Mouse (Mus musculus) heart, postnatal 4 days (tissue): ENCODE measurements around the gene Dync1i1. TPM values are rescaled to one million over a fixed set of nuclear protein-coding genes. Genes with fewer than 3 reads are reported as not detected.

Experiments used
- DNase-seq: peaks from one replicate; pipeline ENCODE4 v3.0.0; 2021
- total RNA-seq, 2 experiments: library from RNA; stranded (reverse); gene quantifications; 2 replicates each; pipeline ENCODE4 v1.2.3; 2021

Dync1i1 gene
- total RNA-seq, 2 experiments from 2014 or later, result 1.1 to 1.3 TPM

DNA sequence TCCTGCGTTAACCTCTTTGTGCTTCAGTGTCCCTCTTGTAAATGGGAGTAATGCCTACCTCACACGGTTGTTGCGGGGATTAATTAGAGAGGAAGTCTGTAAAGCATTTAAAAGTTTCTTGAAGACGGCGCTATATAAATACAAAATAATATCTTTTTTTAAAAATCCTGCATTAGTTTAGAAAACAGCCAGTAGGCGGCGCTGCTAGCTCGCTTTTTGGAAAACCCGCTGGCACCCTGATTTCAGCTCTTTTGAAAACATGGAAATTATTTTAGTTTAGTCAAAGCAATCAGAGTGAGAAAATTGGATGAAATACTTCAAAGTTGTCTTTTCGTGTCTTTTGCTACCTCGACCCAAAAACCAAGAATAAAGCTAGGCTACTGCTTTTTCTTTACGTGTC lies 132.9 kb downstream of the Dync1i1 start:
- peak; percentile 60 for DNase-seq

DNA sequence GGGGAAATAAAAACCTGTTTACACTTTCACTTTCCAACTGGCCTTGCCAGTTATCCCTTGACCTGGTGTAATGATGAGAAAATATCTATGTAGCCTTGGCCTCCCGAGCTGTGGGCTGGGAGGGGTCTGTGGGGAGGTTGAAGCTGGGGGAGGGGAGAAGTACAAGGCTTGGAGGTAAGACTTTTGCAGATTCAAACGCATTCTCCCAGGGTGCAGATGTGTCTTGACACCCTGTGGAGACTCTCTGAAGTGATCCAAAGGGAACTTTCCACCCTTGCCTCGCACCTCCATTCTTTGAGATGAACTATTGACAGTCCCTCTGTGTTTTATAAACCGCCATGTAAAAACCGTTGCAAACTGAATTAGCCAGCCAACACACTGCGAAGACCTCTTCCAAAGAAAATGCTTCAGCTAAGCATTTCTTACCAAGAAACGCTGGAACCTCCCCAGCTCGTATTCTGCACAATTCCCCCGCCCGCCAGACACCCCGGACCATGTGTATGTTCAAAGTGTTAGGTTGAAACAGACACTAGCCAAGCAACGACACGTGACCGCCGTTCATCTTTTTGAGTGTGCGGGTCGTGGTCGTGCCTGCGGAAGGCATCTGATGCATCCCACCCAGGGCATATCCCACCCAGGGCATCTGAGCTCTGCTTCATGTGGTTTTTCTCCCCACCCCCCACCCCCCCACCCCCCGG lies 133.6 kb downstream of the Dync1i1 start:
- DNase-seq, result no peak

DNA sequence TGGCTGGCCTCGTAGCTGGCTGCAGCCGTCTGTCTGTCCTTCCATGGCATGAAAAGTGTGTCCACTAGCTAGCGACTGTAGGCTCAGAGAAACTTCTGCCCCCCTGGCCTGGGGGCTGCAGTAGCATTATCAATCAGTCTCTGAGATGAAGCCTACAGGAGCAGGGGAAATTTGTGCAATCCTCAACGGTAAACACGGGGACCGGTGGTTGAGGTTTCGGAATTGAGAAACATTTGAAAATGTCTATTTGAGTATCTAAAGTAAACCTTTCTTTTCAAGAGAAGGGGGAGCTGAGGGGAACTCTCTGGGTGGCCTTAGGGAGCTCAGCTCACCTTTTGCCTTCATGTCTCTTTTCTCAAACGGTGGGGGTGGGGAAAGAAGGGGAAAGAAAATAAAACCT lies 134.2 kb downstream of the Dync1i1 start:
- no peak for DNase-seq

DNA sequence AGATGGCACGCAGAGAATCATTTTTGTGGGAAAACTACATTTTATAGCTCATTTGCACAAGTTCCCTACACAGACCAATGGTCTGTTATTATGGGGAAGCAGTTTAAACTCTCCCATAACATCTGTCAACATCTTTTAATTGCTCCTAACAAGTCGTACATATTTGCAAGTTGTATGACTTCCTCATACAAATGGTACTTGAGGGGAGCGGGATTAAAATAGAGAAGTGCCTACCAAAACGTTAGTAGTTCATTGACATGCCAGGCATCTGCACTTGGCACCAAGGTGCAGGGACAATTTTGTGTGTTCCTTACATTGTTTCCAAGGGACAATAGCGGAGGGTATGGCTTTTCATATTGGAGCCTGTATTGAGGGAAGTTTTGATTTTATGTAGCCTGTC lies 140.7 kb downstream of the Dync1i1 start:
- no peak for DNase-seq

DNA sequence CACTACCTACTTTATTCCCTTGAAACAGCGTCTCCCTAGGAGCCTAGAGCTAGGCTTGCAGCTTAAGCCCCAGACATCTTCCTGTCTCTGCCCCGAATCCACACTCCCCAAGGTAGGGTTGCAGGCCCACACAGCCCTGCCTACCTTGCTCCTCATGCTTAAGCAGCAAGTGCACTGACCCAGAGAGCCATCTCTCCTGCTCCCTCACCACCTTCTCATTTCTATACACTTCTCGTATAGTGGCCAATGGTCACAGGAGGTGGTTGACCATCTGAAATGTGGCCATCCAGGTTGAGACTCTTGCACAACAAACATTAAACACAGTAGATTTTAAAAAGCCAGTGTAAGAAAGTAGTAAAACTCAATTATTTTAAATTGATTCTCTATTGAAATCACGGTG lies 141.8 kb downstream of the Dync1i1 start:
- DNase-seq, result no peak

DNA sequence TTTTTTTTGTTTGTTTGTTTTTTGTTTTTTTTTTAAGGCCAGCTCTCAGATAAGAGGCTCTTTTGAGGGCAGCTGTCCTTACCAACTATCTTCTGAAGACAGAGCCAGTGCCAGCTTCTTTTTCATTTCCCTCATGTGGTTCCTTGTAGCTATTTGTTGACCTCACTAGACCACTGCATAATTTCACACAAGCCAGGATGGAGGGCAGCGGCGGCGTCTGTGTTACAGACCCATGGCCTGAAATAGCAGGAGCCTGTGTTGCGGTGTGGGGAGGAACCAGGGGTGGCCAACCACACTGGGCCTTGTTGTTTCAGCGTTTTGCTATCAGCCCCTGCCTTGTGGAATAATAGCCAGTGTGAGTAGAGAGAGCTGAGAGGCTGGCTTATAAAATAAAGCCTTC lies 145.6 kb downstream of the Dync1i1 start:
- DNase-seq, result no peak

DNA sequence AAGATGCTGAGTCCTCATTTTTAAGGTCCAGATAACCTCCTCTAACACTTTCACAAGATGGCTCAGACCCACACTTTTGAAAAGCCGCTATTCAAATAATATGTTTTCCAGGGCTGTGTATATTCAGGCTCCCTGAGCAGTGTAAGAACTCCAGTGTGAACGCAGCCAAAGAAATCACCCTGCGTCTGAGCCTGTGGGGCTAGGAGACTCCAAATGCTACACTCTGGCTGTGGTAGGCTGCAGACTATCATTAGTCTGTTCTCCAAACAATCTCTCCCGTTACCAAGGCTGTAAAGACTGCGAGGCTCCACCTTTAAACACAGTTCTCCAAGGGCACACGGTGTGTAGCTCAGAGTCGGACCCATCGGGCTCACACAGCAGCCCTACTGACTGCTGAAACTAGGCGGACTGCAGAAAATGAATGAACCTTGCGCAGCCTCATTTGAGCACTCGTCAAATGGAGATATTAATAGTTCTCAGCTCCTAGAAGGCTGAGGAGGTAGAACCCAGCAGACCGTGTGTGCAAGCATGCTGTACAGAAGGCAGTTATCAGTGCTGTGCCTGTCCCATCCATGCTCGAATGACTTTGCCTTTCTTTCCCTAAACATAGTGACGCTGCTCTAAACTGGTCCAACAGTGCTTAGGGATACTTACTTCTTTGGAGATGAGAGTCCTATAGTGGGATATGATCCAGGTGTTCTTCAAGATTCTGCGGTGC lies 146.3 kb downstream of the Dync1i1 start:
- no peak for DNase-seq

DNA sequence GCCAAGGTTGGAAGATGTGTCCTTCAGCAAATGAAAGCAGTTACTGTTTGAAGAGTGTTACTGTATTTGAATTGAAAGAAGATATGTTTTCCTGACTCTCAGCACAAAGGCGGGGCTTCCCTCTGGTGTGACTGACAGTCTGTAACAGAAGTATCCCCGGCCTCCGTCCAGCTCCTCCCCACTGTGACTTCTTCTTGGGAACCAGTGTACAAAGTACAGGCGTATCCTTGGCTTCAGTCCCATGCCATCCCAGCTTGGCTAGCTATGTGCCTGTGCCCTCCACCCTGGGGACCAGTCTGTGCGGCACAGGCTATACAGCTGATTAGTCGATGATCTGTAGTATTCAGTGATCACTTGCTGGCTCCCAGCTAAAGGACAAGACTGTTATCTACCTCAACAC lies 163.9 kb downstream of the Dync1i1 start:
- DNase-seq, result no peak

DNA sequence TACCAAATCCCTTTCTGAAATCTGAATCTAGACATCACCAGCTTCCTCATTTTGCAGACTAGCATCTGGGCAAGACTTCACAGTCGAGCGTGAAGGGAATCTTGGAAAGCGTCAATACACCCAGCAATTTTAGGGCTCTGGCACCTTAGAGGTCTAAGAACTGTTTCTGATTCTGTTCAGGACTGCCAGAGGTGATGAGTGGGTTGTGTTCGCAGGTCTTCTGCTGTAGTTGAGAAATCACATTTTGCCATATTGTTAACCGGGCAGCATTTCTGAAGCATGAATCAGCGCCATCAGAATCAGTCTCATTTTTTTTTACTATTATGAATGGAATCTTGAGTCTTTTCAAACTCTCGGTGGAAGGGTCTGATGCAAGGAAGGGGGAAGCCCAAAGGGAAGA lies 185.9 kb downstream of the Dync1i1 start:
- no peak for DNase-seq

DNA sequence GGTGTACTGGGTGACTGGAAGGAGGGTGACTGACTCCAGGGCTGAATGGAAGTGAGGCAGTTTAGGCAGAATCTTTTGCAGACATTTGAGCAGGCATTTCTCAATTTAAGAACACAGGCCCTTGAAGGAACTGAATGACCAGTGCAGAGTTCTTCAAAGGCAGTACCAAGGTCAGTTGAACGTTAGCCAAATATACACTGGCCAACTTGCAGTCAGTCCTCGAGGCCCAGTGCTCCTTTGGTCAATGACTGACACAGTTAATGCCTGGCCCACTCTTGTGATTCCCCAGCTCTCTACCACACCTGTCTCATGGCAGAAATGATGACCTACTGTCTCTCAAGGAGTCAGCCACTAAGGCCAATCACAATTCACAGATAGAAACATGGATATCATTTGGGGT lies 189.6 kb downstream of the Dync1i1 start:
- no peak for DNase-seq

DNA sequence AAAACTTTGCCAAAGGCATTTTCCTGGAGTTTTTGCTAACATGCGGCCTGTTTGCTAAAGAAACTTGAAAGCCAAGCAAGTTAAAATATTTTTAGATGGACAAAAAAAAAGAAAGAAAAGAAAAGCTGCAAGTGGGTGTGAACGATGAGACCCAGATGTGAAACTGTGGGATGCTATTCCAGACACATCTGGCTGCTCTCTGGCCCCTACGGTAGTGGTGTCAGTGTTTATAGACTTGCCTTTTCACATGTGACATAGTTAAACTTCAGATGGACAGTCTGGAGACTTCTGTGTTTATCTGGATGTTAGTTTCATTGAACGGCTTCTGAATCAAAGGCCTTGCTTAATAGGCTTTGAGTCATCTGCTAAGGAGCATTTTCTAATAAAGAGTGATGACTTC lies 195.2 kb downstream of the Dync1i1 start:
- no peak for DNase-seq

DNA sequence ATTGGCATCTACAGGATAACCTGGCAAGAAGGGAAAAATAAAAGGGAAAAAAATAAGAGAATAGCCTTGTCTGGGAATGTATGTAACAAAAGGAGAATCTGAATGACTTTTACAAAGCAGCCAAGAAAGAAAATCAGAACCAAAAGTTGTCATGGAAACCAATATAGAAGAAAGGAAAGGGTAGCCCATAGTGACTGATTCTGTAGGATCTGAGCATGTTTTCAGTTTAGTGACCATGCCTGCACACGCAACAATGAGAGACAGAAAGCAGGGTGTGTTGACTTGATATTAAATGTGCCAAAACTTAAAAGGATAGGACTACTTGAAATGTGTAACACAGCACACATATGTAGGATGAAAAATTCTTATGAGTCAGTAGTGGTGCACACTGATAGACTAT lies 197.2 kb downstream of the Dync1i1 start:
- DNase-seq, result no peak

DNA sequence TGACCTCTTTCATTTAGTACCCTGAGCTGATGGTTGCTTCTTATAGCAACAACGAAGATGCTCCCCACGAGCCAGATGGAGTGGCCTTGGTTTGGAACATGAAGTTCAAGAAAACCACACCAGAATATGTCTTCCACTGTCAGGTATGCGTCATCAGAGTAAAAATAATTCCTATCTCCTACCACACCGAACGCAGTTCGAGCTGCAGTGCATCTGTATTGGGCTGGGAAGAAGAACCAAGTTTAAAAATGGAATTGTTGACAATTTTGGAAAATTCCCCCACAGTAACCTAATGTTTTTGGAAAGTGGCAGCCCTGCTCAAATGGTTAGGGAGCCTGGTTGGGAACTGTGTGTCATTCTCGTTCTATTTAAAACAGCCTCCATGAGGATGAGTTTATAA lies 197.7 kb downstream of the Dync1i1 start:
- DNase-seq, result no peak

DNA sequence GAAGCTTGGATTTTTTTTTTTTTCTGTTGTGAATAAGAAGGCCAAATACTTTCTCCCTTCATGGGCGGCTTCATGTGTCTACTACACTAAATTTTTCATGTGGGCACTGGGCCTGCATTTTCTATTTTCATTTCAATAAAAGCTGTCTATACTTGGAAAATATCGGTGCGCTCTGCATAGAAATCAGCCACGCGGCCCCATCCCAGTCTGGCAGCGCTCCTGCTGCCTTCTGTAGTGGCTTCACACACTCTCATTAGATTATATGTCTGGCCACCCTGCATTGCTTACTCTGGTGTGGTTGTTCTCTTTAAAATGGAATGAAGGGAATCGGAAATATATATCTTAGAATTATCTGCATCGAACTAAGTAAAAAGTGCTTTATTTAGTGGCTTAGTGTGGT lies 204.7 kb downstream of the Dync1i1 start:
- no peak for DNase-seq

DNA sequence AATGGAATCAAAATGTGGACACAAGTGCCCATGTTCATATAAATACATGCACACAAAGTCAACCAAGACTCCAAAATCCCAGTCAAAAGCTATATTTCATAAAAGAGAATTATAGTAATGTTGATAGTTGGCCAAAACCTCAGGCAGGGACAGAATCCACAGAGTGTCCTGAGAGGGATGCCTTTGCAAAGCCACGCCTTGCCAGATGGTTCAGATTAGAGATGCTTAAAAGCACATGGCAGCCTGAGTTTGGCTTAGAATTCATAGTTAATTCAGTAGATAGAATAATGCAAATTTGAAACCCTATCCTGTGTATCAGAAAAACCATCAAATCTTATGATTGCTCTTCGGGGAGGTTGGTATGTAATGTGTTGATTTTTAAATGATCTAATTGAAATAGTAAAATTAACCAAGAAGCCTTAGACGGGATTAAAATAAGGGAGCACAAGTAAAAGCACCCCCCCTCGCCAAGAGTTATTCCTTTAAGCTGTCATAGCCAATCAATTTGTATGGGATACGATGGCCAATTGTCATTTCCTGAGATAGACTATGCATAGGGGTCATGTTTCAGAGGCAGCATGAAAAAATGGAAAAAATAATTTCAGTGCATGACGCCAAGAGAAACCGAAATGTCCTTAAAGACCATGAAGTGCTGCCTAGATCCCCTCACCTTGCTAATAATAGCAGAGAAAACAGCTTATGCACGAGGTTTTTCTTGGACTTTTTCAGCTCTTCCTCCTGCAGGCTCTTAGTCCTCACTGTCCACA lies 210.3 kb downstream of the Dync1i1 start:
- no peak for DNase-seq

DNA sequence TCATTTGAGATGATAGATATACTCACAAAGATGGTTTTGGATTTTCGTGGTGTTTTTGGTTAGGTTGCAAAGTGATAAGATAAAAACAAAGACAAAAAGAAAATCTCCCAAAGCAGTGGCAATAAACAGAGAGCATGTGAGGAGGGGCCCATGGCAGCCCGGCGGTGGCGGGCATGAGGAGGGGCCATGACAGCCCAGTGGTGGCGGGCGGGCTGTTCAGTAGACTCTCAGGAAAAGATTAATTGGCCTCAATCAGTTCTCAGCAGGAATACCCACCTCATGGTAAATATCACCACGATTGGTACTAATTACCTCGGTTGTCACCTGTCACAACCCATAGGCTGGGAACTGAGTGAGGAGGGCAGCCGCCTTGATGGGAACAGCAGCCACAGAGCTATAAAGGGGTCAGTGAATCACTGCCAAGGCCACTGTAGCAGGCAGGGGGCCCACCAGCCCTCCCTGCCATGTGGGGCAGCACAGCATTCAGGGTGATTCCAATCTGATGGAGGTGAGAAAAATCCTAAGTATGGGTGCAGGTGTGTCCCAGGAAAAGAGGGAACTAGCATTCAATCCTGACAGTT lies 224.5 kb downstream of the Dync1i1 start:
- DNase-seq, result no peak

DNA sequence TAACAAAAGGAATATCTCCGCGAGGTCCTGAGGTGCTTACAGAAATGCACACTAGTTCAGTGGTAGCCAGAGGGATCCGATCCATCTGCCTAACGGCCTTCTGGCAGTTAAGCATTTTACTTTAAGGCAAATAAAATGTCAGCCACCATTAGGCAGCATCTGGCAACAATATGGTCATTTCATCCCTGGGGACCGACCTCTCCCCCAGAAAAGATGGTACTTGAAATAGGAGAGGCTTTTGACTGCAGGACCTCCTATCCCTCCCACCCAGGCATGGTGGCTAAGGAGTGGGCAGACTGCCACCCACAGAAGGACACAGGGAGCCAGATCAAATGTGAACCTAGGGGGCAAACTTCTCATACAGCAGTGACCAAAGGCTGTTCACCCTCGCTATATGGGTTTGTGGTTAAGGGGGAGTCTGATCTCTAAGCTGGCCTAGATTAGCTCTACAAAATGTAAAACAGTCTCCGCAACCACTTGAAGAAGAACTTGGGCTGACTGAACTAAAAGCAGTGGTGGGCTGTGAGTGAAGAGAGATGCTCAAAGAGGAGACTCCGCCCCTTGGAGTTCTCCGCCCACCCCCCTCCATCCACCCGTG lies 231.0 kb downstream of the Dync1i1 start:
- no peak for DNase-seq

DNA sequence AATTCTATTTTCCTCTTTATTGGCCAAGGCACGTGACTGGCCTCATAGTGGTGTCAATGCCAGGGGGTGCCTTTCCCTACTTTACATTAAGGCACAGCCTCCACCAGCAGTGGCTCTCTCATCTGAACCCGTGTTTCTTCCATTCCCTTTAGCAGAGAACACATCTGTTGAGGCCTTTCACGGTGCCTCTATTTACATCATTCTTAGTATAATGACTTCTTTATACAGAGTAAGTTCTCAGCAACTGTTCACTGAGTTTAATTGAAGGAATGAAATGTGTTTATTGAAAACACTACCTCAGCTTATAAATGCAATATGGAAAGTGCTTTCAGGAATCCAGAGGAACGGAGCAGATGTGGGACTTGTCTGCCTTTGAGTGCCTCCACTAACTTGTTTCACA lies 235.3 kb downstream of the Dync1i1 start:
- DNase-seq, result no peak

DNA sequence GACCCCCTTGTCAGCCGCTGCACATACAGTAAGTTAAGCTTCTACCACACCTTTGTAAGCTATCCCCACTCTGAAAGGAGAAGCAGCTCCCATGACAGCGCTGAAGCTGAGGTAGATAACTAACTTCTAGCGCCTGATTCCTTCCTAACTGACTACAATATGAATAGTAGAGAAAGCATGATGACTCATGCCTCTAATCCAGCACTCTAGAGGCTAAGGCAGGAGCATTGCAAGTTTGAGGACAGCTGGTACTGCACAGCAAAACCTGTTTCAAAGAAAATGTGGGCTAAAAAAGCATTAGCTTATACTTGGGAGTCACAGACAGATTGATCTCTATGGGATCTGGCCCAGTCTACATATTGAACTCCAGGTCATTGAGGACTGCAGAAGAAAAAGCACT lies 236.5 kb downstream of the Dync1i1 start:
- DNase-seq, result no peak

DNA sequence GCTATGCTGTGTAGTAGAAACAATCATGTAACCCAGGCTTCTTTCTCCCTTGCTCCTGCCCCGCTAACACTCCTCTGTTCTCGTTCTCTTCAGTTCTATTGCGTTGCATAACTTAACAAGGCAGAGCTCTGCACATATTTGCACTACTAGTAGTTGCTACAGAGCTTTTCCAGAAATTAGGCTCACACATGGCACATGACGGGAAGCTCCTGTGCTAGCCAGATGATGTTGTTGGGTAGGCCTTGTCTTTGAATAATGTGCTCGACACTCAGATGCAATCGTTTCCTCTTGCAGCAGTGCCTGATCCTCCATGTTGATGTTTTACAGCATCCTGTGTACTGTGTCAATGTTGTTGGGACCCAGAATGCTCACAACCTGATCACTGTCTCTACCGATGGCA lies 240.9 kb downstream of the Dync1i1 start:
- DNase-seq, result no peak

DNA sequence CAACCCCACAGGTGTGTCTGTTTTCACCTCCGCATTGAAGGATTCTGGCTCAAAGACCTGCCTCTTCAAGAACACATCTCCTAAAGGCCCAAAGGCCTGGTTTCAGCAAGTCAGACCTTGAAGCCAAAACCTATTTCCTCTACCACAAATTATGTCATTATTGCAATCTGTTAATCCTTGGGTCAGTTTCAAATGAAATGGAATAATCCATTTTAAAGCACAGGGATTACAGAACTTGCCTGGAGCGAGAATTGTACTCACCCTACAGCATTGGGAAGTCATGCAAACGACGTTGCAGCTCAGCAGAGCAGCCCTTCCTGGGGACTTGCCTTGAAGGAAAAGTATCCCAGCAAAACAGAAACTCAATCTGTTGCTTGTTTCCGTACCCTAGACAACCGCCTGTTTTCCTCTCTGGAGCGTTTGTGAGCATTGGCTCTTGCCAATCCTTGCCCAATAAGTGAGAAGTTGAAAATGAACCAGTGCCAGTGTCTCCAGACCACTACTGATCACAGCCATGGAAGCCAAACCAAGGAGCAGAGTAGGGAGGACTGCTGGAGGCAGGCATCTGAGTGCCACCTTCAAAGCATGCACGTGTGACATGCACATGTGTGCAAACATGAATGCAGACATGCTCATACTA lies 241.5 kb downstream of the Dync1i1 start:
- no peak for DNase-seq

DNA sequence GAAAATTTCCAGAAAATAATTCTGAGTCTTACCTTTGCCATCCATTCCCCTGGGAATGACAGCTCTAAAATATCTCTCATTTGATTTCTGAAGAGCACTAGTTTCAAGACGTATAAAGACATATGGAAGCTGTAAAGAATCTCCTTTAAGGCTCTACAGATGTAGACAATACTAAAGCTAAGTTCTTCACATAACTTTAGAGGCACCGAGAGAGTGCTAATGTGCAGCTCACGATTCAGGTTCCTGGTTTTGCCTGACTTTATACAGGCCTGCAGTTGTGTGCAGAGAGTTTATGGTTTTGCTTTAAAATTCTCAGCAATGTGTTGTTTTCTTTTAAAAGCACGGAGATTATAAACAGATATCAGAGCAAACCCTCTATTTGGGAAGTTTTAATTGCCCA lies 242.1 kb downstream of the Dync1i1 start:
- no peak for DNase-seq
